Mouse (Mus musculus): ENCODE data around the gene Spire2. TPM values are rescaled to one million over a fixed set of nuclear protein-coding genes. Genes with fewer than 3 reads are reported as not detected.

Spire2 gene
- polyA plus RNA-seq, 1 experiment from 2014 or later: 13.7 TPM

DNA sequence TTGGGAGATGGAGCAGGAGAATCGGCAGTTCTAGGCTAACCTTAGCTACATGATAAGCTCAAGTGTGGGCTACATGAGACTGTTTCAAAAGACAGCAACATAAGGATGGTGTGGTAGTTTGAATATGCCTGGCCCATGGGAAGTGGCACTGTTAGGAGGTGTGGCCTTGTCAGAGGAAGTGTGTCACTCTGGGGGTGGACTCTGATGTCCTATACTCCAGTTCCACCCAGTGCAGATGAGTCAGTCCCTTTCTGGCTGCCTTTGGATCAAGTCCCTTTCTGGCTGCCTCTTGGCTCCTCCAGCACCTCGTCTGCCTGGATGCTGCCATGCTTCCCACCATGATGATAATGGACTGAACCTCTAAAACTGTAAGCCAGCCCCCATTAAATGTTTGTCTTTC is 39.7 kb upstream of the Spire2 start:
- H3K36me3 ChIP-seq (ENCODE audit: control insufficient read depth, insufficient read depth, low read length): peaks cover 15% of the 10 kb centered on the region
- H3K9ac ChIP-seq (ENCODE audit: low read length): no peak overlapping the region
- H3K4me1 ChIP-seq (ENCODE audit: control insufficient read depth, insufficient read depth, low read length): no peaks in the 10 kb centered on the region
- H3K4me3 ChIP-seq (ENCODE audit: low read depth, low read length): no peak overlapping the region
- no peak for DNase-seq (ENCODE audit: low spot score)
- no peak overlapping the region for H3K27ac ChIP-seq (ENCODE audit: low read depth, low read length)
- H3K4me2 ChIP-seq (ENCODE audit: low read length): no peak overlapping the region
- no peak for ATAC-seq
- no peaks in the 10 kb centered on the region for H3K27me3 ChIP-seq (replicated peaks; ENCODE audit: control insufficient read depth, insufficient read depth, low read length)
- 92% methylated on average over 2 of the region's 2 CpGs for WGBS
- H3K9me3 ChIP-seq (replicated peaks; ENCODE audit: control insufficient read depth, low read length): no peaks in the 10 kb centered on the region

DNA sequence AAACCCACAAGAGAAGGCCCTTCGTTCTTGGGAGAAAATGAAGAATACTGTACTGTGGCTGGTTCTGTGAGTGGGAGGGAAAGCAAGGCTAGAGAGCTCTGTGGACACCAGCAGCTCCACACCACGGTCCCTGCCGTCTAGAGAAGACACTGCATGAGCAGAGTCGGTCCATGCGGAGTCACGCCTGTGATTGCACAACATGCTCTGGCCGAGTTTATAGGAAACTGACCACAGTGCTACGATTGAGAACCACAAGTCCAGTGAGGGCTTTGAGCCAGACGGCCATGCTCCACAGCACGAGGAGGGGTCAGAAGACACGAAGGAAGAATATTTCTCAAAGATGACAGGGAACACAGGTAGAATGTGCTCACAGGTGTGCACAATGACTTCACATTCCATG is 34.2 kb upstream of the Spire2 start:
- Histone ChIP-seq H3K4me2 (ENCODE audit: low read length) (no peak overlapping the region), H3K27me3 (replicated peaks; ENCODE audit: control insufficient read depth, insufficient read depth, low read length) (no peaks in the 10 kb centered on the region), H3K9me3 (replicated peaks; ENCODE audit: control insufficient read depth, low read length) (no peaks in the 10 kb centered on the region), H3K4me3 (ENCODE audit: low read depth, low read length) (no peak overlapping the region), H3K4me1 (ENCODE audit: control insufficient read depth, insufficient read depth, low read length) (no peaks in the 10 kb centered on the region), H3K27ac (ENCODE audit: low read depth, low read length) (no peak overlapping the region), H3K36me3 (ENCODE audit: control insufficient read depth, insufficient read depth, low read length) (peaks cover 7% of the 10 kb centered on the region; the same call in 1 of the 2 replicates), H3K9ac (ENCODE audit: low read length) (no peak overlapping the region)
- WGBS: 94% methylated on average over 11 of the region's 11 CpGs
- DNase-seq (ENCODE audit: low spot score): no peak
- no peak for ATAC-seq

DNA sequence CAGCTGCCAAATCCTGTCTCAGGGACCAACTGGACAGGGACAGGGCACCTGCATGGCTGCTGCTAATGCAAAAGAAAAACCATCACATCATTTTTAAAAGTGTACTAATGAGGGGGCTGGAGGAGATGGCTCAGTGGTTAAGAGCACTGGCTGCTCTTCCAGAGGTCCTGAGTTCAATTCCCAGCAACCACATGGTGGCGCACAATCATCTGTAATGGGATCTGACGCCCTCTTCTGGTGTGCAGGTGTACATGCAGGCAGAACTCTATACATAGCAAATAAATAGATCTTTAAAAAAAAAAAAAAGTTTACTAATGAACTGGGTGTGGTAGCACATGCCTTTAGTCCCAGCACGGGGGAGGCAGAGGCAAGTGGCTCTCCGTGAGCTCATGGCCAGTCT is 23.8 kb upstream of the Spire2 start:
- Histone ChIP-seq H3K27me3 (replicated peaks; ENCODE audit: control insufficient read depth, insufficient read depth, low read length) (no peaks in the 10 kb centered on the region), H3K4me2 (ENCODE audit: low read length) (no peak overlapping the region), H3K9me3 (replicated peaks; ENCODE audit: control insufficient read depth, low read length) (no peaks in the 10 kb centered on the region), H3K4me1 (ENCODE audit: control insufficient read depth, insufficient read depth, low read length) (no peaks in the 10 kb centered on the region), H3K4me3 (ENCODE audit: low read depth, low read length) (no peak overlapping the region), H3K9ac (ENCODE audit: low read length) (no peak overlapping the region), H3K27ac (ENCODE audit: low read depth, low read length) (no peak overlapping the region), H3K36me3 (ENCODE audit: control insufficient read depth, insufficient read depth, low read length) (peaks cover 16% of the 10 kb centered on the region; the same call in 1 of the 2 replicates)
- ATAC-seq: no peak
- DNase-seq (ENCODE audit: low spot score): no peak
- 71% methylated on average over 4 of the region's 4 CpGs for WGBS

DNA sequence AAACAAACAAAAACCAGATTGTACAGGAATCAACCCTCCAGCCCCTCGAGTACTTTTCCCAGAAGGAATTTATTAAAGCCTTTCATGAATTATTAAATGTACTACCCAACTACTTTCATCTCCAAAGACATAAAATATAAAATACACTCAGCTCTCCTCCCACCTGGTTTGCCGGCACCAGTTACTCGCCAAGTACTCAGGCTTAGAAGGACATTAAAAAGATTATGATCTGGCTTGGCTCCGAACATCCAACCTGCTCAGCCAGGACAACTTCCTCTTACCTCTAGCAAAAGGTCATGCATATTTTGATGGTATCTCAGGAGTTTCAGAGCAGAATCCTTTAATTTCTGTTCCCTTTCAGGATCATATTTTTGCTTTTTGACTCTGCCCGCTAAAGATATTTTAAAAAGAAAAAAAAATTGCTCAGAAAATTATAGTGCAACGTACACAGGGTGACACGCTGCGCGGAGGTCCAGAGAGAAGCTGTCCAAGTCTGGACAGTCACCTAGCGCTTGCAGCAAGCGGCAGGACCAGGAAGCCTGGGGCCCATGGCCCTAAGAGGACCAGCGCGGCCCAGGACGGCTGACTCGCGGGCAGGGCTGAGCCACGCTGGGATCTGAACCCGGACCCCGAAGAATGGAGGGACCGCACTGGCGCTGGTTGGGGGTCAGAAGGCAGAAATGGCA is 14.6 kb upstream of the Spire2 start:
- Histone ChIP-seq H3K4me1 (ENCODE audit: control insufficient read depth, insufficient read depth, low read length) (peaks cover 7% of the 10 kb centered on the region; the same call in 1 of the 2 replicates), H3K9ac (ENCODE audit: low read length) (peak overlapping the region; percentile 73), H3K4me3 (ENCODE audit: low read depth, low read length) (peak overlapping the region; percentile 50), H3K4me2 (ENCODE audit: low read length) (peak overlapping the region; percentile 77), H3K36me3 (ENCODE audit: control insufficient read depth, insufficient read depth, low read length) (no peaks in the 10 kb centered on the region), H3K27ac (ENCODE audit: low read depth, low read length) (no peak overlapping the region), H3K9me3 (replicated peaks; ENCODE audit: control insufficient read depth, low read length) (no peaks in the 10 kb centered on the region), H3K27me3 (replicated peaks; ENCODE audit: control insufficient read depth, insufficient read depth, low read length) (no peaks in the 10 kb centered on the region)
- DNase-seq (ENCODE audit: low spot score): no peak
- 7% methylated on average over 21 of the region's 21 CpGs for WGBS
- ATAC-seq: peak; percentile 81

DNA sequence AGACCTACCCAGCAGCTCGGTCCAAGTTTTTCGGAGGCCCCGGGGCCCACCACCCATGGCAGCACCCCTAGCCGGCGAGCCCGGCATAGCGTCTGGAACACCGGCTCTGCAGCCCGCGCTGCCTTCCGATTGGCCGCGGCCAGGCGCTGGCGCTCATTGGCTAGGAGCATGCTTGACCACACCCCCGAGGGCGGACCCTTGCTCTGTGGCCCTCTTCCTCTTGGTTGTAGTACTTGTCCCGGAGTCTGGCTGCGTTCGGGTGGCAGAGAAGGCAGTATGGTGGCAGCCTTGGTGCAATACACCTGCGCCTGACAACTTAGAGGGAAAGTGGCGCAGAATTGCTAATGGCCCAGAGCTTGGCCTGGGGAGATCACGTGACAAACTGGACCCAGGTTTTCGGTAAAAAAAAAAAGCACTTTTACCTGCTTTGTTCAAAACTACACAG is 14.0 kb upstream of the Spire2 start, which contains the start of gene Fanca:
Gene Fanca (minus strand): TSS at position 110 of the 445 bp plus-strand sequence.
- WGBS: under 1% methylated on average over 24 of the region's 24 CpGs

DNA sequence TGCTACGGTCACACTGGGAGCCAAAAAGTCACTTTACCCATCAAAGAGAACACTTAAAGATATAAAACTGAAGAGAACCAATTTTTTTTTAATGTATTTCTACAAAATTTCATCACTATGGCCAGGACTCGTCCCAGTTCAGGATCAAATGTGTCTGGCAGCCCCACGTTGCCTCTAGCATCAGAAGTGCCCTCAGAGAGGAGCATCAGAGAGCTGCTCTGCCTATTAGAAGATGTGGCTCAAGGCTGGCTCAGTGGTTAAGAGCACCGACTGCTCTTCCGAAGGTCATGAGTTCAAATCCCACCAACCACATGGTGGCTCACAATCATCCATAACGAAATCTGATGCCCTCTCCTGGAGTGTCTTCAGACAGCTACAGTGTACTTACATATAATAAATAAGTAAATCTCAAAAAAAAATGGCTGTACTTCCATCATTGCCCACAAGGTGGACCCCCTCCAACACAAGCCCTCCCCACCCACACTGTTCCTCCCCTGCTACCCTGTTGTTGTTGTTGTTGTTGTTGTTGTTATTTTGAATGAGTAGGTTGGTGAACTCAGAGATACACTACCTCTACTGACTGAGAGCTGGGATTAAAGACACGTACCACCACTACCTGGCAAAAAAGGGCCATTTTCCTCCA is 12.9 kb upstream of the Spire2 start:
- no peaks in the 10 kb centered on the region for H3K36me3 ChIP-seq (ENCODE audit: control insufficient read depth, insufficient read depth, low read length)
- H3K9ac ChIP-seq (ENCODE audit: low read length): no peak overlapping the region
- H3K9me3 ChIP-seq (replicated peaks; ENCODE audit: control insufficient read depth, low read length): no peaks in the 10 kb centered on the region
- no peak overlapping the region for H3K4me2 ChIP-seq (ENCODE audit: low read length)
- no peak overlapping the region for H3K4me3 ChIP-seq (ENCODE audit: low read depth, low read length)
- peak; percentile 5; the same call in 1 of the 2 replicates for ATAC-seq
- H3K27ac ChIP-seq (ENCODE audit: low read depth, low read length): no peak overlapping the region
- peaks cover 7% of the 10 kb centered on the region; the same call in 1 of the 2 replicates for H3K4me1 ChIP-seq (ENCODE audit: control insufficient read depth, insufficient read depth, low read length)
- DNase-seq (ENCODE audit: low spot score): peak; percentile 76
- 36% methylated on average over 7 of the region's 7 CpGs for whole genome bisulfite sequencing
- no peaks in the 10 kb centered on the region for H3K27me3 ChIP-seq (replicated peaks; ENCODE audit: control insufficient read depth, insufficient read depth, low read length)

More for the DNA sequence above, 14.0 kb upstream of the Spire2 start, which contains the start of gene Fanca:
- DNase-seq (ENCODE audit: low spot score) (peak; percentile 96), ATAC-seq (peak; percentile 99)
- Histone ChIP-seq H3K4me2 (ENCODE audit: low read length) (peak within 1 kb of the TSS; percentile 77), H3K36me3 (ENCODE audit: control insufficient read depth, insufficient read depth, low read length) (no peaks in the 10 kb centered on the region), H3K4me3 (ENCODE audit: low read depth, low read length) (peak within 1 kb of the TSS; percentile 50), H3K4me1 (ENCODE audit: control insufficient read depth, insufficient read depth, low read length) (peaks cover 7% of the 10 kb centered on the region; the same call in 1 of the 2 replicates), H3K9ac (ENCODE audit: low read length) (peak within 1 kb of the TSS; percentile 73), H3K9me3 (replicated peaks; ENCODE audit: control insufficient read depth, low read length) (no peaks in the 10 kb centered on the region), H3K27me3 (replicated peaks; ENCODE audit: control insufficient read depth, insufficient read depth, low read length) (no peaks in the 10 kb centered on the region), H3K27ac (ENCODE audit: low read depth, low read length) (no peak within 1 kb of the TSS)

DNA sequence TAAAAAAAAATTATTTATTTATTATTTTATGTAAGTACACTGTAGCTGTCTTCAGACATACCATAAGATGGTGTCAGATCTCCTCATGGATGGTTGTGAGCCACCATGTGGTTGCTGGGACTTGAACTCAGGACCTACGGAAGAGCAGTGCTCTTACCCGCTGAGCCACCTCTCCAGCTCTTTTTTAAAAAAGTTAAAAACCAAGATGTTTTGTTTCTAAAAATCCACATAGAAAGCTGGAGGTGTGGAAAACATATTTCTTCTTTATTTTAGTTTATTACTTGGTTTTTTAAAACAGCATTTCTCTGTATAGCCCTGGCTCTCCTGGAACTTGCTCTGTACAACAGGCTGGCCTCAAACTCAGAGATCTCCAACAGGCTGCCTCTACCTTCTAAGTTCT is 4.0 kb upstream of the Spire2 start:
- H3K4me1 ChIP-seq (ENCODE audit: control insufficient read depth, insufficient read depth, low read length): no peaks in the 10 kb centered on the region
- H3K27me3 ChIP-seq (replicated peaks; ENCODE audit: control insufficient read depth, insufficient read depth, low read length): no peaks in the 10 kb centered on the region; the same call in 1 of the 2 replicates
- no peaks in the 10 kb centered on the region for H3K36me3 ChIP-seq (ENCODE audit: control insufficient read depth, insufficient read depth, low read length)
- H3K4me2 ChIP-seq (ENCODE audit: low read length): no peak overlapping the region
- no peak for DNase-seq (ENCODE audit: low spot score)
- H3K4me3 ChIP-seq (ENCODE audit: low read depth, low read length): no peak overlapping the region
- H3K9me3 ChIP-seq (replicated peaks; ENCODE audit: control insufficient read depth, low read length): no peaks in the 10 kb centered on the region
- ATAC-seq: no peak
- no peak overlapping the region for H3K27ac ChIP-seq (ENCODE audit: low read depth, low read length)
- H3K9ac ChIP-seq (ENCODE audit: low read length): no peak overlapping the region
- WGBS: 97% methylated on average over 2 of the region's 2 CpGs

DNA sequence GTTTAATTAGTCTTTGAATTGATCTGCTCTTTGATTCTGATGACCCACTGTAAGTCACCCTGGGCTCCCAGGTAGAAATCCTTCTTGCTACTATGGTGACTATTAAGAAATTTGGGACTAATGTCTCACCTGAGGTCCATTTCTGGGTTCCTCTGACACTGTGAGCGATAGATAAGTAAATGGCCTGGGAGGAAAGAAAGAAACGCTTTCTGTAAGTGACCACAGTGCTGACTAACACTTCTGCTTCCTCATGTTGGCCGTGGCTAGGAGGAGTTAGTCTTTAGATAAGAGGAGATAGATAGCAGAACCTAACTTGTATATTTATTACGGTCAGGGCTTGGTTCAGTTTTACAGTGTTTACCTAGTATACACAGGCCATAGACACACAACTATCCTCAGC is 3.2 kb upstream of the Spire2 start:
- no peak overlapping the region for H3K27ac ChIP-seq (ENCODE audit: low read depth, low read length)
- no peak overlapping the region for H3K4me2 ChIP-seq (ENCODE audit: low read length)
- no peak for ATAC-seq
- peaks cover 5% of the 10 kb centered on the region for H3K4me1 ChIP-seq (ENCODE audit: control insufficient read depth, insufficient read depth, low read length)
- no peaks in the 10 kb centered on the region; the same call in 1 of the 2 replicates for H3K27me3 ChIP-seq (replicated peaks; ENCODE audit: control insufficient read depth, insufficient read depth, low read length)
- H3K4me3 ChIP-seq (ENCODE audit: low read depth, low read length): no peak overlapping the region
- no peak overlapping the region for H3K9ac ChIP-seq (ENCODE audit: low read length)
- 88% methylated on average over 4 of the region's 4 CpGs for WGBS
- no peaks in the 10 kb centered on the region for H3K9me3 ChIP-seq (replicated peaks; ENCODE audit: control insufficient read depth, low read length)
- no peaks in the 10 kb centered on the region for H3K36me3 ChIP-seq (ENCODE audit: control insufficient read depth, insufficient read depth, low read length)
- DNase-seq (ENCODE audit: low spot score): no peak

DNA sequence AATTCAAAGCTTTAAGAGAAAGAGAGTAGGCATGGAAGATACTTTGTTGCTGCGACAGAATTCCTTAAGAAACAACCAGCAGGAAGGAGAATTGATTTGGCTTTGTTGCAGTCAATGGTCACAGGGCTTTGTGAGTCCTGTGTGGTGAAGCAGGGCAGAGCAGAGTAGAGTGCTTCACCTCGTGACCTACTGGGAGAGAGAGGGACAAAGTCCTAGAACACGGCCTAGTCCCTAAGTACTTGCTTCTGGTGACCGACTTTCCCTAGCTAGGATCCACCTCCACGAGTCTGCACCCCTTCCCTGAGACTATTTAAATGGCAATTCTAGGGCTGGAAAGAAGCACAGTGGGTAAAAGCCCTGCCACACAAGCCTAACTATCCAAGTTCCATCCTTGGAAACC is 2.6 kb upstream of the Spire2 start:
- WGBS: 62% methylated on average over 5 of the region's 5 CpGs
- no peak for ATAC-seq

More for the DNA sequence above, 2.6 kb upstream of the Spire2 start:
- peaks cover 10% of the 10 kb centered on the region for H3K4me1 ChIP-seq (ENCODE audit: control insufficient read depth, insufficient read depth, low read length)
- H3K9ac ChIP-seq (ENCODE audit: low read length): no peak overlapping the region
- no peaks in the 10 kb centered on the region for H3K36me3 ChIP-seq (ENCODE audit: control insufficient read depth, insufficient read depth, low read length)
- H3K9me3 ChIP-seq (replicated peaks; ENCODE audit: control insufficient read depth, low read length): no peaks in the 10 kb centered on the region
- no peak for DNase-seq (ENCODE audit: low spot score)
- no peak overlapping the region for H3K27ac ChIP-seq (ENCODE audit: low read depth, low read length)
- H3K4me3 ChIP-seq (ENCODE audit: low read depth, low read length): no peak overlapping the region
- H3K27me3 ChIP-seq (replicated peaks; ENCODE audit: control insufficient read depth, insufficient read depth, low read length): no peaks in the 10 kb centered on the region; the same call in 1 of the 2 replicates
- no peak overlapping the region for H3K4me2 ChIP-seq (ENCODE audit: low read length)
